Mouse (Mus musculus) limb, embryonic 11.5 days (tissue): ENCODE measurements around the gene Acyp1. TPM values are rescaled to one million over a fixed set of nuclear protein-coding genes. Genes with fewer than 3 reads are reported as not detected.
"Not testable (repeated sequence)": the region's sequence is repeated elsewhere in the genome, so short reads cannot be mapped to it uniquely, and the experiment has no call there.

Source experiments
- ATAC-seq: fragments of 200-750 bp; cut with Nextera tagmentation; 2 replicates; pipeline ENCODE4 v1.8.0; 2017; ENCODE audit warnings: low read depth; ENCODE audit not compliant: insufficient number of reproducible peaks, low FRiP score, low TSS enrichment
- DNase-seq: peaks from one replicate; pipeline ENCODE4 v3.0.0-alpha.2; 2015; ENCODE audit warnings: low spot score
- H3K27ac ChIP-seq: fragments of 300-500 bp; sonication (generic); replicated peaks from 2 replicates; pipeline ENCODE4 v1.5.1; 2014; ENCODE audit warnings: low read depth, mild to moderate bottlenecking, low read length
- H3K27me3 ChIP-seq: fragments of 300-500 bp; sonication (generic); 2 replicates; pipeline ENCODE4 v1.6.1; 2014; ENCODE audit warnings: mild to moderate bottlenecking, low read length, mixed read lengths; ENCODE audit not compliant: control insufficient read depth, insufficient read depth
- H3K36me3 ChIP-seq: fragments of 300-500 bp; sonication (generic); 2 replicates; pipeline ENCODE4 v1.6.1; 2014; ENCODE audit warnings: mild to moderate bottlenecking, low read length, moderate library complexity, mixed read lengths; ENCODE audit not compliant: control insufficient read depth, insufficient read depth
- H3K4me1 ChIP-seq: fragments of 300-500 bp; sonication (generic); 2 replicates; pipeline ENCODE4 v1.6.1; 2014; ENCODE audit warnings: low read length, mixed read lengths; ENCODE audit not compliant: control insufficient read depth, insufficient read depth
- H3K4me2 ChIP-seq: fragments of 300-500 bp; sonication (generic); 2 replicates; pipeline ENCODE4 v1.6.1; 2014; ENCODE audit warnings: low read depth, mild to moderate bottlenecking, moderate library complexity; ENCODE audit not compliant: severe bottlenecking
- H3K4me3 ChIP-seq: fragments of 300-500 bp; sonication (generic); 2 replicates; pipeline ENCODE4 v1.5.1; 2014; ENCODE audit warnings: low read depth, low read length
- H3K9ac ChIP-seq: fragments of 300-500 bp; sonication (generic); 2 replicates; pipeline ENCODE4 v1.6.1; 2014; ENCODE audit warnings: mild to moderate bottlenecking, low read length
- H3K9me3 ChIP-seq: fragments of 300-500 bp; sonication (generic); 2 replicates; pipeline ENCODE4 v1.6.1; 2016; ENCODE audit warnings: low read length; ENCODE audit not compliant: control insufficient read depth
- WGBS: fragments of 180-500 bp; shearing (Covaris S2); extraction: QIAGEN DNeasy Blood & Tissue Kit; methylation state at CpG from one replicate; pipeline ENCODE4 v1.1.7; 2014; 5-methylcytosine and 5-hydroxymethylcytosine counted together
- polyA plus RNA-seq: library from polyadenylated mRNA; unstranded; fragments of >200 nt; fragmentation: Nextera tagmentation; extraction: Ambion mirVana; gene quantifications from 2 replicates; pipeline ENCODE4 v1.2.1, GENCODE M21; 2014

Acyp1 gene
- polyA plus RNA-seq, 1 experiment from 2014 or later: 62.3 TPM

GRCm38 (mm10) chr12:85289157-85290000 is 1.1 kb upstream of the Acyp1 start:
- Histone ChIP-seq H3K4me1 (peaks cover 7% of the 10 kb centered on the region), H3K27me3 (no peaks in the 10 kb centered on the region), H3K27ac (peak overlapping the region; percentile 26; the same call in 1 of the 2 replicates), H3K9ac (0 out of 2 replicates have a peak overlapping the region, but pooled peaks have one; percentile 35), H3K4me2 (peak overlapping the region; percentile 60), H3K4me3 (peak overlapping the region; percentile 46; the same call in 1 of the 2 replicates), H3K36me3 (no peaks in the 10 kb centered on the region), H3K9me3 (no peaks in the 10 kb centered on the region)
- no peak for DNase-seq
- WGBS: 46% methylated on average over 24 of the region's 24 CpGs
- ATAC-seq: no peak

GRCm38 (mm10) chr12:85288486-85289156 is 383 bp upstream of the Acyp1 start, which contains the start of gene Zc2hc1c:
Gene Zc2hc1c, plus strand, starts transcription at chr12:85288591.
- H3K4me1 ChIP-seq: peaks cover 7% of the 10 kb centered on the region
- peak; percentile 93 for DNase-seq
- ATAC-seq: peak; percentile 86
- H3K9ac ChIP-seq: peak within 1 kb of the TSS; percentile 60
- H3K27me3 ChIP-seq: no peaks in the 10 kb centered on the region
- peak within 1 kb of the TSS; percentile 60 for H3K4me2 ChIP-seq
- no peaks in the 10 kb centered on the region for H3K36me3 ChIP-seq
- 2% methylated on average over 30 of the region's 31 CpGs for WGBS
- H3K27ac ChIP-seq: peak within 1 kb of the TSS; percentile 26; the same call in 1 of the 2 replicates
- H3K4me3 ChIP-seq: peak within 1 kb of the TSS; percentile 46
- H3K9me3 ChIP-seq: no peaks in the 10 kb centered on the region

GRCm38 (mm10) chr12:85286941-85287340 is 1.3 kb downstream of the Acyp1 start:
- Histone ChIP-seq H3K36me3 (no peaks in the 10 kb centered on the region), H3K4me2 (no peak overlapping the region), H3K9me3 (no peaks in the 10 kb centered on the region), H3K9ac (no peak overlapping the region), H3K4me1 (peaks cover 7% of the 10 kb centered on the region), H3K4me3 (no peak overlapping the region), H3K27ac (no peak overlapping the region), H3K27me3 (no peaks in the 10 kb centered on the region)
- ATAC-seq (no peak), DNase-seq (no peak)
- WGBS: 42% methylated on average over 5 of the region's 5 CpGs

- H3K27me3 ChIP-seq: no peaks in the 10 kb centered on the region
- peaks cover 7% of the 10 kb centered on the region for H3K4me1 ChIP-seq
- DNase-seq: no peak
- ATAC-seq: no peak
- no peak overlapping the region for H3K4me3 ChIP-seq
- H3K9ac ChIP-seq: no peak overlapping the region
- WGBS: 85% methylated on average over 4 of the region's 4 CpGs
- H3K27ac ChIP-seq: no peak overlapping the region
- no peak overlapping the region for H3K4me2 ChIP-seq
- H3K36me3 ChIP-seq: no peaks in the 10 kb centered on the region
- H3K9me3 ChIP-seq: no peaks in the 10 kb centered on the region
Measured at GRCm38 (mm10) chr12:85284996-85285395, 3.2 kb downstream of the Acyp1 start.

- H3K27me3 ChIP-seq: no peaks in the 10 kb centered on the region
- H3K9ac ChIP-seq: no peak overlapping the region
- no peak overlapping the region for H3K27ac ChIP-seq
- H3K36me3 ChIP-seq: no peaks in the 10 kb centered on the region
- H3K4me1 ChIP-seq: peaks cover 10% of the 10 kb centered on the region
- H3K9me3 ChIP-seq: no peaks in the 10 kb centered on the region
- WGBS: 72% methylated on average over 8 of the region's 8 CpGs
- DNase-seq (no peak), ATAC-seq (no peak)
- H3K4me3 ChIP-seq: no peak overlapping the region
- no peak overlapping the region for H3K4me2 ChIP-seq
Measured at GRCm38 (mm10) chr12:85284331-85284730, 3.9 kb downstream of the Acyp1 start.

- not testable (repeated sequence) for H3K36me3 ChIP-seq, H3K27me3 ChIP-seq, H3K4me2 ChIP-seq, H3K9me3 ChIP-seq, H3K4me3 ChIP-seq, H3K9ac ChIP-seq, H3K4me1 ChIP-seq, ATAC-seq, H3K27ac ChIP-seq, DNase-seq
- WGBS: 97% methylated on average over 1 of the region's 4 CpGs
Measured at GRCm38 (mm10) chr12:85281756-85282155, 6.5 kb downstream of the Acyp1 start.

- no peak overlapping the region for H3K9ac ChIP-seq
- H3K4me3 ChIP-seq: no peak overlapping the region
- no peaks in the 10 kb centered on the region for H3K9me3 ChIP-seq
- WGBS: 73% methylated on average over 12 of the region's 12 CpGs
- 0 out of 2 replicates have a peak, but pooled peaks have one; percentile 2 for ATAC-seq
- H3K27ac ChIP-seq: no peak overlapping the region
- DNase-seq: no peak
- peaks cover 3% of the 10 kb centered on the region; the same call in 1 of the 2 replicates for H3K4me1 ChIP-seq
- no peaks in the 10 kb centered on the region for H3K36me3 ChIP-seq
- H3K27me3 ChIP-seq: no peaks in the 10 kb centered on the region
- H3K4me2 ChIP-seq: peak overlapping the region; percentile 87
Measured at GRCm38 (mm10) chr12:85280845-85281651, 7.2 kb downstream of the Acyp1 start.
